Comparison of ENCODE assay signal across 18 mouse cellular contexts in the genomic region with DNA sequence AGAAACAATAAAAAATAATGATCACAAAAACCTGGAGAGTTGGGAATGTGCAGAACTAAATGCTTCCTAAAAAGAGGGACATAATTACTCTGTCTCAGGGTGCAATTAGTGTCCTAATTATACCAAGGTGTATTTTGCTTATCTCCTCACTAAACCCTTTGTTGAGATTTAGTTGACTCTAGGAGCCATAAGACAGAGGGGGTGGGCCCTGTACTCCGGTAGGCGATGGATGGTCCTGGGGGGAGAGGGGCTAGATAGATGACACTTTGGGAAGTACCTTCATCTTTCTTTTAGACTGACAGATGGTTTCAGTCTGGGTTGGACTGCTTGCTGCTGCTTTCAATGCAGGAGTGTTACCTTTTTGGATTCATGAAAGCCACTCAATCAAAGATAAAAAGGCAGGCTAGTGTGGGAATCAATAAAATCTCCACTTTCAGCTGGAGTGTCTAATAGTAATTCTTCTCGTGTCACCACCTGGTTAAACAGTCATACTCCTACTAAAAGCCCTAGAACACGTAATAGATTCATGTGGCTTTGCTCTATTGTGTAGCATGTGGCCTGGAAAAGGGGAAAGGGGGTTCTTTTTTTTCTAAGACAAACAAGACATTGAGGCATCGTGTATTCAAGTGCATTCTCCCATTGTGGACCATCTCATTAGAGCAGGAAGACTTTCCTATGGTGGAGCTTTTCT.
DNase-seq lines count a peak whose midpoint lies in the region; ATAC-seq lines count a peak whose summit lies in the region.
"Had no signal": no experiment of that assay in that cellular context is flagged by ENCODE, and none has a peak within 500 bp of the region (broad histone marks: within the 10 kb centered on the region; RNA-seq: fewer than 3 reads in every experiment).

No protein-coding gene starts in this region.

- no peak overlapping the region for H3K4me3 ChIP-seq in neural tube, embryonic 11.5 days (ENCODE audit: low read depth, low read length)
- no peak overlapping the region for H3K4me3 ChIP-seq in forebrain, embryonic 15.5 days
- H3K4me3 ChIP-seq in midbrain, embryonic 13.5 days (replicated peaks) = no peak overlapping the region
- no peak overlapping the region for H3K4me3 ChIP-seq in heart, embryonic 11.5 days (ENCODE audit: low read depth, low read length)
- no peak overlapping the region for H3K4me3 ChIP-seq in kidney, embryonic 14.5 days (ENCODE audit: low read length)
- H3K4me3 ChIP-seq: embryonic facial prominence, embryonic 13.5 days; heart, embryonic 15.5 days; liver, embryonic 12.5 days; stomach, embryonic 15.5 days had no signal

- H3K4me1 ChIP-seq in neural tube, embryonic 11.5 days (ENCODE audit: control insufficient read depth, insufficient read depth, low read length) = peaks cover 31% of the 10 kb centered on the region
- peaks cover 34% of the 10 kb centered on the region for H3K4me1 ChIP-seq in forebrain, embryonic 15.5 days
- H3K4me1 ChIP-seq in midbrain, embryonic 13.5 days (replicated peaks) = peaks cover 41% of the 10 kb centered on the region
- no peaks in the 10 kb centered on the region for H3K4me1 ChIP-seq in heart, embryonic 11.5 days (ENCODE audit: control insufficient read depth, insufficient read depth, low read length)
- H3K4me1 ChIP-seq in kidney, embryonic 14.5 days (ENCODE audit: control insufficient read depth, insufficient read depth, low read length) = peaks cover 9% of the 10 kb centered on the region; the same call in 1 of the 2 replicates
- H3K4me1 ChIP-seq: embryonic facial prominence, embryonic 13.5 days; heart, embryonic 15.5 days; liver, embryonic 12.5 days; stomach, embryonic 15.5 days had no signal

- peak; percentile 32; the same call in 1 of the 2 replicates for ATAC-seq in neural tube, embryonic 11.5 days (ENCODE audit: insufficient read depth, low FRiP score, low TSS enrichment)
- ATAC-seq in forebrain, embryonic 15.5 days (replicated peaks) = peak; percentile 64
- ATAC-seq in midbrain, embryonic 13.5 days = peak; percentile 54
- ATAC-seq in heart, embryonic 11.5 days (replicated peaks; ENCODE audit: insufficient number of reproducible peaks, low FRiP score, low TSS enrichment) = no peak
- no peak for ATAC-seq in kidney, embryonic 14.5 days (ENCODE audit: low FRiP score, low TSS enrichment)
- ATAC-seq: liver, embryonic 12.5 days had no signal

- peaks cover 21% of the 10 kb centered on the region for H3K27me3 ChIP-seq in neural tube, embryonic 11.5 days (ENCODE audit: control insufficient read depth, insufficient read depth, low read length)
- H3K27me3 ChIP-seq in forebrain, embryonic 15.5 days = no peaks in the 10 kb centered on the region
- peaks cover 52% of the 10 kb centered on the region for H3K27me3 ChIP-seq in midbrain, embryonic 13.5 days
- no peaks in the 10 kb centered on the region for H3K27me3 ChIP-seq in heart, embryonic 11.5 days (ENCODE audit: control insufficient read depth, insufficient read depth, low read length)
- H3K27me3 ChIP-seq in kidney, embryonic 14.5 days (ENCODE audit: control insufficient read depth, insufficient read depth, low read length) = no peaks in the 10 kb centered on the region
- H3K27me3 ChIP-seq: embryonic facial prominence, embryonic 13.5 days; heart, embryonic 15.5 days; liver, embryonic 12.5 days; stomach, embryonic 15.5 days had no signal

- H3K27ac ChIP-seq in neural tube, embryonic 11.5 days (ENCODE audit: low read depth, low read length) = peak overlapping the region; percentile 46
- H3K27ac ChIP-seq in forebrain, embryonic 15.5 days (replicated peaks) = peak overlapping the region; percentile 69
- H3K27ac ChIP-seq in midbrain, embryonic 13.5 days = peak overlapping the region; percentile 30
- no peak overlapping the region for H3K27ac ChIP-seq in heart, embryonic 11.5 days (ENCODE audit: low read depth, low read length)
- H3K27ac ChIP-seq in kidney, embryonic 14.5 days (ENCODE audit: low read depth, low read length) = no peak overlapping the region
- H3K27ac ChIP-seq: embryonic facial prominence, embryonic 13.5 days; heart, embryonic 15.5 days; liver, embryonic 12.5 days; macrophage; stomach, embryonic 15.5 days had no signal

- no peak overlapping the region for H3K9ac ChIP-seq in neural tube, embryonic 11.5 days (ENCODE audit: low read length)
- no peak overlapping the region for H3K9ac ChIP-seq in forebrain, embryonic 15.5 days (replicated peaks)
- H3K9ac ChIP-seq in midbrain, embryonic 13.5 days (replicated peaks) = no peak overlapping the region
- no peak overlapping the region for H3K9ac ChIP-seq in heart, embryonic 11.5 days (ENCODE audit: low read depth, low read length)
- H3K9ac ChIP-seq in kidney, embryonic 14.5 days (ENCODE audit: low read depth, low read length) = no peak overlapping the region
- H3K9ac ChIP-seq: embryonic facial prominence, embryonic 13.5 days; heart, embryonic 15.5 days; liver, embryonic 12.5 days; lung, embryonic 14.5 days; stomach, embryonic 15.5 days had no signal

- H3K36me3 ChIP-seq in neural tube, embryonic 11.5 days (ENCODE audit: control insufficient read depth, insufficient read depth, low read length) = no peaks in the 10 kb centered on the region
- H3K36me3 ChIP-seq in forebrain, embryonic 15.5 days = no peaks in the 10 kb centered on the region
- no peaks in the 10 kb centered on the region for H3K36me3 ChIP-seq in midbrain, embryonic 13.5 days
- no peaks in the 10 kb centered on the region for H3K36me3 ChIP-seq in heart, embryonic 11.5 days (ENCODE audit: control insufficient read depth, insufficient read depth, low read length)
- H3K36me3 ChIP-seq in kidney, embryonic 14.5 days (ENCODE audit: control insufficient read depth, insufficient read depth, low read length) = no peaks in the 10 kb centered on the region
- H3K36me3 ChIP-seq: embryonic facial prominence, embryonic 13.5 days; heart, embryonic 15.5 days; liver, embryonic 12.5 days; stomach, embryonic 15.5 days had no signal

- 16% methylated on average over 5 of the region's 5 CpGs for WGBS in neural tube, embryonic 11.5 days
- 9% methylated on average over 5 of the region's 5 CpGs for WGBS in forebrain, embryonic 15.5 days
- WGBS in midbrain, embryonic 13.5 days = 23% methylated on average over 5 of the region's 5 CpGs
- WGBS in heart, embryonic 11.5 days (ENCODE audit: insufficient replicate concordance) = 63% methylated on average over 5 of the region's 5 CpGs
- WGBS in kidney, embryonic 14.5 days = 46% methylated on average over 5 of the region's 5 CpGs

- H3K4me2 ChIP-seq in neural tube, embryonic 11.5 days (ENCODE audit: low read depth) = no peak overlapping the region
- peak overlapping the region; percentile 5; the same call in 1 of the 2 replicates for H3K4me2 ChIP-seq in forebrain, embryonic 15.5 days (replicated peaks)
- H3K4me2 ChIP-seq in midbrain, embryonic 13.5 days (replicated peaks) = no peak overlapping the region
- no peak overlapping the region for H3K4me2 ChIP-seq in heart, embryonic 11.5 days
- H3K4me2 ChIP-seq in kidney, embryonic 14.5 days (replicated peaks; ENCODE audit: low read depth, low read length) = no peak overlapping the region
- H3K4me2 ChIP-seq: embryonic facial prominence, embryonic 13.5 days; heart, embryonic 15.5 days; liver, embryonic 12.5 days; lung, embryonic 14.5 days; stomach, embryonic 15.5 days had no signal

- DNase-seq in neural tube, embryonic 11.5 days (ENCODE audit: low spot score) = no peak
- DNase-seq in neural tube, embryonic 10.5 days (ENCODE audit: extremely low spot score, low spot score) = no peak
- DNase-seq in cerebellum, postnatal 14 days = no peak
- DNase-seq: cerebellum, postnatal 36 days; kidney, adult 18-20 months; kidney, postnatal 25 days; lung, embryonic 14.5 days; spleen, adult 18-20 months; thymus, adult 2 months had no signal

- H3K9me3 ChIP-seq in neural tube, embryonic 11.5 days (ENCODE audit: control insufficient read depth, low read length) = no peaks in the 10 kb centered on the region
- no peaks in the 10 kb centered on the region for H3K9me3 ChIP-seq in forebrain, embryonic 15.5 days
- no peaks in the 10 kb centered on the region for H3K9me3 ChIP-seq in midbrain, embryonic 13.5 days
- H3K9me3 ChIP-seq in heart, embryonic 11.5 days (replicated peaks; ENCODE audit: control insufficient read depth, low read length) = no peaks in the 10 kb centered on the region
- H3K9me3 ChIP-seq in kidney, embryonic 14.5 days (ENCODE audit: control insufficient read depth, low read length) = no peaks in the 10 kb centered on the region
- H3K9me3 ChIP-seq: embryonic facial prominence, embryonic 13.5 days; heart, embryonic 15.5 days; liver, embryonic 12.5 days; stomach, embryonic 15.5 days had no signal

Comparison
In these comparisons a context has a peak if more than half of its experiments do, and no peak if none do; other contexts are left out.
1. ATAC-seq: peak in neural tube, embryonic 11.5 days (single experiment), forebrain, embryonic 15.5 days (single experiment) and midbrain, embryonic 13.5 days (single experiment); none in heart, embryonic 11.5 days (single experiment) and kidney, embryonic 14.5 days (single experiment).
2. H3K27ac ChIP-seq: peak in neural tube, embryonic 11.5 days (single experiment), forebrain, embryonic 15.5 days (single experiment) and midbrain, embryonic 13.5 days (single experiment); none in heart, embryonic 11.5 days (single experiment) and kidney, embryonic 14.5 days (single experiment).